Mouse (Mus musculus): Measurements from ENCODE around the gene Ccnd1. TPM values are rescaled to one million over a fixed set of nuclear protein-coding genes. Genes with fewer than 3 reads are reported as not detected.

Gene Ccnd1
- polyA plus RNA-seq (2015; fragmentation: Nextera tagmentation; extraction: Ambion mirVana) = 111 and 131 TPM in 2 replicates

DNA sequence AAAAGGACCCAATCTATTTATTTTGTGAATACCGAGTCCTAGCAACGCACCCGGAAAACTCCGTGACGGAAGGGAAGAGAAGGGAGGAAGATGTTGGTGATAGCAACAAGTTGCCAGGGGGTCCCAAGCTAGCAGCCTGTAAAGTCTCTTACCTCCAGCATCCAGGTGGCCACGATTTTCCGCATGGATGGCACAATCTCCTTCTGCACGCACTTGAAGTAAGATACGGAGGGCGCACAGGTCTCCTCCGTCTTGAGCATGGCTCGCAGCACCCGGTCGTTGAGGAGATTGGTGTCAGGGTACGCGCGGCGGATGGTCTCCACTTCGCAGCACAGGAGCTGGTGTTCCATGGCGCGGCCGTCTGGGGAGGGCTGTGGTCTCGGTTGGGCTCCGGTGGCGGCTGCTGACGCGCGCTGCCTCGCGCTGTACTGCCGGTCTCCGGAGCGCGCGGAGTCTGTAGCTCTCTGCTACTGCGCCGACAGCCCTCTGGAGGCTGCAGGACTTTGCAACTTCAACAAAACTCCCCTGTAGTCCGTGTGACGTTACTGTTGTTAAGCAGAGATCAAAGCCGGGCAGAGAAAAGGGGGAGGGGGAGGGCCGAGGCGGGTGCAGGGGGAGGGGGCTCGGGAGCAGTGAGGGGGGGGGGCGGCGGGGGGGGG lies at the start of gene Ccnd1:
Gene Ccnd1 (minus strand): TSS at position 582 of the 659 bp plus-strand sequence.
- Histone ChIP-seq H3K9me3 (replicated peaks) (no peaks in the 10 kb centered on the region), H3K27me3 (peaks cover 42% of the 10 kb centered on the region), H3K27ac (peak within 1 kb of the TSS; percentile 78), H3K4me2 (peak within 1 kb of the TSS; percentile 97), H3K4me3 (peak within 1 kb of the TSS; percentile 64), H3K36me3 (ENCODE audit: poor library complexity, severe bottlenecking) (peaks cover 25% of the 10 kb centered on the region), H3K9ac (peak within 1 kb of the TSS; percentile 84), H3K4me1 (peaks cover 78% of the 10 kb centered on the region)
- WGBS = 0% methylated on average over 37 of the region's 45 CpGs
- peak; percentile 50 for ATAC-seq

DNA sequence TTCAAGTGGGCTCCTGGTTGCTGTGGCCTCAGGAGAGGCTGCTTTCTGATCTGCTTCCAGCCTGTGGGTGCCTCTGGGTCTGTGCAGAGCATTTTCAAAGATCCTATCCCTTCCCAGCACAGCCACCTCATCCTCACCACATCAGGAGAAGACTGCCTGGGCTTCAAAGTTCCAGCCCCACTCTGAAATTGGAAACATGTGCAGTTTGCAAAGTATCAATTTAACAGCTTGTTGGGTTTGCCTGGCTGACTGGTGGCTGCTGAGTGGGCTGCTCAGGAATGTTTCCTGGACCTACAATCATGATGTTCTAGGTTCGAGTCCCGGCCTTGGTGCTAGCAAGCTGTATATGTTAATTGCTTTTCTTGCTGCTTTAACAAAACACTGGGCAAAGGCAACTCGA lies 49.1 kb upstream of the Ccnd1 start:
- no peak overlapping the region for H3K4me2 ChIP-seq
- H3K4me1 ChIP-seq = no peaks in the 10 kb centered on the region
- 69% methylated on average over 3 of the region's 3 CpGs for WGBS
- no peak overlapping the region for H3K9ac ChIP-seq
- no peak overlapping the region for H3K4me3 ChIP-seq
- H3K9me3 ChIP-seq (replicated peaks) = no peaks in the 10 kb centered on the region
- H3K27ac ChIP-seq = no peak overlapping the region
- no peaks in the 10 kb centered on the region for H3K36me3 ChIP-seq (ENCODE audit: poor library complexity, severe bottlenecking)
- no peaks in the 10 kb centered on the region for H3K27me3 ChIP-seq
- no peak for ATAC-seq

DNA sequence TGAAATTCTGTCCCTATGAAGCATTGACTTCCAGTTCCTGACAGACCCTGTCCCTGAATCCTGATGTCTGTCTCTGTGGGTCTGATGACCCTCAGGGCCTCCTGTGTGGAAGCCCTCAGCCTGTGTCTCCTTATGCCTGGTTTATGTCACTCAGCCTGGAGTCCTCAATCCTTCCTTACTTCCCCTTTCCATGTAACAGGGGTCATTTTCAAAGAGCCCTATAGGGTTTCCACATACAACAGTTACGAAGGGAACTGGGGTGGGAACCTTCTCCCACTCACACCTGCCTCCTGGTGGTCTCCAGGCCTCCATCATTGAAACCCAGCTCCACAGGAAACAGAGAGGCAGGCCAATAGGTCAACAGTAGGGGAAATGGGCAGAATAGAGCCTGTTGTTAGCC lies 45.4 kb upstream of the Ccnd1 start:
- Histone ChIP-seq H3K36me3 (ENCODE audit: poor library complexity, severe bottlenecking) (no peaks in the 10 kb centered on the region), H3K27ac (no peak overlapping the region), H3K9me3 (replicated peaks) (no peaks in the 10 kb centered on the region), H3K4me1 (no peaks in the 10 kb centered on the region), H3K4me2 (no peak overlapping the region), H3K27me3 (no peaks in the 10 kb centered on the region), H3K9ac (no peak overlapping the region), H3K4me3 (no peak overlapping the region)
- no peak for ATAC-seq
- WGBS = 63% methylated on average over 1 of the region's 1 CpGs

DNA sequence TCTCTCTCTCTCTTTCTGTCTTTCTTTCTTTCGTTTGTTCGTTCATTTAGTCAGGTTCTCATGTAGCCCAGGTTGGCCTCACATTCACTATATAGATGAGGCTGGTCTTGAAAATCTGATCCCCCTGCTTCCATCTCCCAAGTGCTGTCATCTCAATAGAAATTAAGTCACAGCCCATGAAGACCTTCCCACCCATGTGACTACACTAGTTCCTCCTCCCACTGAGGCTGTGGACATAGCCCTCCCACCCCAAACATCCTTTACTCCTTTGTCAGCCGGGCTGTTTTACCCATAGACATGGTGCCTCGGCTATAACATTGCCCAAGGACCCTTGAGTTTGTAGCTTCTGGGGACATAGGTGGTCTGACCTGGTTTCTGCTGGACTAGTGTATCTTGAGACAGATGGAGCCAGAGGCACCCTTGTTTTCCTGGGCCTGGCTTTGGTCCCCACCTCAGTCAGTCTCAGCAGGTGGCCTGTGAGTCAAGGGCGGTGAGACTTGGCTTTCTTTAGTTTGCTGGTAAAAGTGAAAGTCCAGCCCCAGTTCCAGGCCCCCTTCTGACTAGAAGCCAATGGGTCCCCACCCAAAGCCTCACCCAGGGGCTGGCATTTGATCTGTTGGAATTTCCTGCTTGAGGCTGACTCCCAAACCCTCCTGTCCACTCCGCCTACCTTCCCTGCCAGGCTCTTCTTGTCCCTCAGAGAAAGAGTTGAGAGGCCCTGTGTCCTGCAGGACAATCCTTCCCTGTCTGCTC lies 42.8 kb upstream of the Ccnd1 start:
- H3K9ac ChIP-seq = no peak overlapping the region
- no peaks in the 10 kb centered on the region for H3K27me3 ChIP-seq
- H3K36me3 ChIP-seq (ENCODE audit: poor library complexity, severe bottlenecking) = no peaks in the 10 kb centered on the region
- H3K27ac ChIP-seq = no peak overlapping the region
- H3K4me2 ChIP-seq = no peak overlapping the region
- ATAC-seq = no peak
- no peak overlapping the region for H3K4me3 ChIP-seq
- H3K9me3 ChIP-seq (replicated peaks) = no peaks in the 10 kb centered on the region
- H3K4me1 ChIP-seq = no peaks in the 10 kb centered on the region
- WGBS = 92% methylated on average over 6 of the region's 6 CpGs

DNA sequence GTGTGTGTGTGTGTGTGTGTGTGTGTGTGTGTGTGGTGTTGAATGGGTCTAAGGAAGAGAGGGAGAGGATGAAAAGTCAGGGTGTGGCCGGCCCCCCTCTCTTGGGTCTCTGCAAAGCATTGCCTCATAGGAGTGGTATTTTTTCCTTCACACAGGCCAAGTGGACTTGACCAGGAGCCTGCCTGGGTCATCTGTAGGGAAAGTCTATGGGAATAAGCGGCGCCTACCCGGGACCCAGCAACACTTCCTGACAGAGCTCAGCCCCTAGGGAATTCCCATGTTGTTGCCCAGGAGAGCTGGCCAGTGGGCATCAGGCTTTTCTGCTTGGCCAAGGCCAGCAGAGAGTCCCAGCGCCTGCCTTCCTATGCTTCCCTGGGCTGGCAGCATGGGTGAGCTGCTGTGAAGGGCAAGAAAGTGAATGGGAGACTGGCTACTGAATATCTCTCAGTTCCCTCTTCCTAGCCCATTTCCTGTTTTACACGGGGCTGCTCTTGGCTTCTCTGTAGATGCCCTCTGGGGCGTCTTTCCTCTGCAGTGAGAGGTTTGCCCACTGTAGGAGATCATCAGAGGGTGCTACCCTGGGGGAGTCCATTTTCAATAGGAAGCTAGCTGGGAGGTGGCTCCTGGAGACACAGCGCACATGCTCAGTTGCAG lies 41.8 kb upstream of the Ccnd1 start:
- Histone ChIP-seq H3K4me2 (no peak overlapping the region), H3K27me3 (no peaks in the 10 kb centered on the region), H3K36me3 (ENCODE audit: poor library complexity, severe bottlenecking) (no peaks in the 10 kb centered on the region), H3K27ac (no peak overlapping the region), H3K4me3 (no peak overlapping the region), H3K4me1 (no peaks in the 10 kb centered on the region), H3K9ac (no peak overlapping the region), H3K9me3 (replicated peaks) (no peaks in the 10 kb centered on the region)
- ATAC-seq = no peak
- 83% methylated on average over 8 of the region's 8 CpGs for WGBS

DNA sequence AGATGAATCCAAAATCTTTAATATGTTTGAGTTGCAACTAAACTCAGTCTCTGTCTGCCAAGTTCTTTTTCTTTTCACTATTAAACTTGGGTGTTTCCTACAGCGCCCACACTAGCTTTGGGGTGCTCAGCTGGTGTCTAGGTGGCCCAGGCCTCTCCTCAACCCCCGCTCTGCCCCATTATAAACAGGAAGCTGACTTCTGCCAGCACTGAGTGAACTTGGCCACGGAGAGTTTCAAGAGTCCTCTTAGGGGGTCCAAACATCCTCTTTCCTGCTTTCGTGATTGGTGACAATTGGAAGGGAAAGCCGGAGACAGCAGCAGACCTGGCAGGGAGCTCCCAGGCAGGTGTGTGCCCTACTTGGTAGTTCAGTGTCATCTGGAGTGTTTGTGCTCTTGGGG lies 40.1 kb upstream of the Ccnd1 start:
- H3K27me3 ChIP-seq = no peaks in the 10 kb centered on the region
- H3K9me3 ChIP-seq (replicated peaks) = no peaks in the 10 kb centered on the region
- 85% methylated on average over 5 of the region's 5 CpGs for WGBS
- H3K4me2 ChIP-seq = no peak overlapping the region
- no peaks in the 10 kb centered on the region for H3K4me1 ChIP-seq
- ATAC-seq = no peak
- no peak overlapping the region for H3K27ac ChIP-seq
- H3K9ac ChIP-seq = no peak overlapping the region
- no peaks in the 10 kb centered on the region for H3K36me3 ChIP-seq (ENCODE audit: poor library complexity, severe bottlenecking)
- no peak overlapping the region for H3K4me3 ChIP-seq

DNA sequence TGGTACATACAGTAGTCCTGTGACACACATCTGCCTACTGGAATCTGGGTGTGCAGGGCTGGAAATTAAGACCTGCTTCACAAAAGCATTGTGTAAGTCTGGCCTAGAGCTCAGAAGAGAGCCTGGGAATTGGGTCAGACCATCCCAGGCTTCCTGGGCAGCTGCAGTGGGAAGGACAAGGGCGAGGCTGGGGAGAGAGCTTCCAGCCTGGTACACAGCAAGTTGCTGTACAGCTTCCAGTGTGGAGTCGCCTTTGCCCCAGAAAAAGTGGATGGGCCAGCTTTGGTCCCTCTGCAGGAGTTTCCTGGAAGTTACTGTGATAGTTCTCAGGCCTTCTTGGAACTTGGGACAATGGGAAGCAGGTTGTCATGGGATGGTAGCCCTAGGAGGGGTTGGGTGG lies 37.4 kb upstream of the Ccnd1 start:
- Histone ChIP-seq H3K4me1 (no peaks in the 10 kb centered on the region), H3K4me3 (no peak overlapping the region), H3K27ac (no peak overlapping the region), H3K4me2 (no peak overlapping the region), H3K9me3 (replicated peaks) (no peaks in the 10 kb centered on the region), H3K9ac (no peak overlapping the region), H3K36me3 (ENCODE audit: poor library complexity, severe bottlenecking) (no peaks in the 10 kb centered on the region), H3K27me3 (no peaks in the 10 kb centered on the region)
- ATAC-seq = no peak
- 87% methylated on average over 2 of the region's 2 CpGs for WGBS

DNA sequence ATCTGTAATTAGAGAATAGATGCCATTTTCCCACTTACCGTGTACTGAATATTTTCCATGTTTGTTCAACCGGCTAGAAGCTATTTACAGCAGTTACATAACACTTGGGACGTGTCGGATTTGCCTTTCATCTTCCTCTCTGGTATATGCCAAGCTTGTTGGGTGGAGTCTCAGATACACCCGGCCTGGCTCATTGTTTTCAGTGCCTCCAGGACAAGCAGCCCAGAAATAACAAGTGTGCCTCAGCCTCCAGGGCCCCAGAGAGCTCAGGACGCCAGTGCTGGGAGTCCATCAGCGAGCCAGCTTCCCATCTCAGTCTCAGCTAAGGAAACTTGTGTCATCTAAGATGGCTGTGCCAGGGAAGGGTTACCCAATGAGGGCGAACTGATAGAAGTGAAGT lies 33.7 kb upstream of the Ccnd1 start:
- no peak for ATAC-seq
- Histone ChIP-seq H3K36me3 (ENCODE audit: poor library complexity, severe bottlenecking) (no peaks in the 10 kb centered on the region), H3K9ac (no peak overlapping the region), H3K27ac (no peak overlapping the region), H3K4me3 (no peak overlapping the region), H3K4me1 (no peaks in the 10 kb centered on the region), H3K27me3 (no peaks in the 10 kb centered on the region), H3K9me3 (replicated peaks) (no peaks in the 10 kb centered on the region), H3K4me2 (no peak overlapping the region)
- WGBS = 74% methylated on average over 8 of the region's 8 CpGs

DNA sequence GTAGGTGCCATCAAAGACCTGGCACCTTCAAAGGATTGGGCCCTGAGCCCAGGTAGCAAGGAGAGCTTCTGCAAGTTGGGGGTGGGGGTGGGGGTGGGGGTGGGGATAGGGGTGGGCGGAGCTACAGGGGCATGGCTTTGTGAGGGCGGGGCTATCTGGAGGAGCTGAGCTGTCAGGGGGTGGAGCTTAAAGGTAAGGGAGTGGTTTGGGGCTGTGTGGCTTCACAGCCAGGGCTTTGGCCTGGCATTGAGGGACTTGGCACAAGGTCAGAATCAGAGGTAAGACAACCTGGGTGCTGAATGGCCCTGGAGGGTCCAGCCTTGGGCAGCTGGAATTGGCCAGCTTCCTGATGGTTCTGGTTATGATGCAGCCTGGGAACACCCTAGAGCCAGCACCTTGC lies 32.0 kb upstream of the Ccnd1 start:
- no peaks in the 10 kb centered on the region for H3K36me3 ChIP-seq (ENCODE audit: poor library complexity, severe bottlenecking)
- 60% methylated on average over 2 of the region's 2 CpGs for WGBS
- no peak for ATAC-seq
- no peaks in the 10 kb centered on the region for H3K9me3 ChIP-seq (replicated peaks)
- no peaks in the 10 kb centered on the region for H3K4me1 ChIP-seq
- no peak overlapping the region for H3K4me2 ChIP-seq
- no peak overlapping the region for H3K9ac ChIP-seq
- H3K4me3 ChIP-seq = no peak overlapping the region
- H3K27me3 ChIP-seq = no peaks in the 10 kb centered on the region
- no peak overlapping the region for H3K27ac ChIP-seq

DNA sequence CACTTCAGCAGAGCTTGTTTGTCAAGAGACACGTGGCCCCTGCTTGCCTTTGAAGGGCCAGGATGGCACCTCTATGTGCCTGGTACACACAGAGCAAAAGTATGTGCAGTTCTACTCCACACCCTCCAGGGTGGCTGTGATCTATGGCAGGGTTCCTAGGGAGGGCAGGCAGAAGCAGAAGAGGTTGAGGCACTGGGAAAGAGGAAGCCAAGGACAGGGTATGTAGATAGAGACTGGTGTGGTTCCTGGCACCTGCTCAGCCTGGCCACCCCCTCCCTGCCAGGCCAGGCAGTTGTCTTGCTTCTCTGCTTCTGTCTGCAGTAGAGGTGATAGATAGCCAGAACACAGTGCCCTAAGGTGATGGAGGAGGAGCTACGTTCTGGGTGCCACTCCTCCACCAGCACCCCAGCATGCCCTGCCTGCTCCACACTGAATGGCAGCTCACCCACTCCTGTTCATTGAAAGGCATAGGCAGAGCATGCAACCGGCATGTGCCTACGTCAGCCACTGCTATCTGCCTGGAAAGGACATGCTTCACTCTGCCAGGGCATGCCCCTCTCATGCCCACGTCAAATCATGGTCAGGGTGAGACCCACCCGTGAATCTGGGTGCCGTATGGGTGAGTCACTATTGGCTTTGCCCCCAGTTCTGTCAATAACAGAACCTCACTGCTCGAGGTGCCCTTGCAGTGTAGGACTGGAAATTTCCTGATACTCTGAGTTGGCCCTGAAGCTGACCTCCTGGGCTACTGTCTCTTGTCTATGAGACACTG lies 31.5 kb upstream of the Ccnd1 start:
- WGBS = 74% methylated on average over 8 of the region's 8 CpGs
- Histone ChIP-seq H3K4me3 (no peak overlapping the region), H3K4me2 (no peak overlapping the region), H3K27ac (no peak overlapping the region), H3K36me3 (ENCODE audit: poor library complexity, severe bottlenecking) (no peaks in the 10 kb centered on the region), H3K9me3 (replicated peaks) (no peaks in the 10 kb centered on the region), H3K4me1 (no peaks in the 10 kb centered on the region), H3K27me3 (no peaks in the 10 kb centered on the region), H3K9ac (no peak overlapping the region)
- ATAC-seq = no peak

DNA sequence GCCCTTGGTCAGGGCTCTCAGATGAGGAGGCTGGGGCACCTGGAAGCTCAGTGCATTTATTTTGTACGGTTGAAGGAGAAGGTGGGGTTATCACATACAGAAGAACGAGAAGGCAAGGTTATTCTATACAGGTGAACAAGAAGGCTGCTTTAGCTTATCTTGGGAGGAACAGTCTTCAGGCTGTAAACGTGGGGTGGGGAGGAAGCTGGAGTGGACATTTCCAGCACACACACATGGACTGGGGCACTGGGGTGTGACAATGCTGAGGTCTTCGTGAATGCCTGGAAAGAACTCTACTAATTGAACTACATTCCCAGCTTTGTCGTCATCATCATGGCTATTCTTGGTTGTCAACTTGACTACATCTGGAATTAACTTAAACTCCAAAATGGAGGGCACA lies 26.2 kb upstream of the Ccnd1 start:
- Histone ChIP-seq H3K4me3 (no peak overlapping the region), H3K27ac (no peak overlapping the region), H3K27me3 (no peaks in the 10 kb centered on the region), H3K9ac (no peak overlapping the region), H3K4me2 (no peak overlapping the region), H3K36me3 (ENCODE audit: poor library complexity, severe bottlenecking) (no peaks in the 10 kb centered on the region), H3K9me3 (replicated peaks) (no peaks in the 10 kb centered on the region), H3K4me1 (no peaks in the 10 kb centered on the region)
- ATAC-seq = no peak
- WGBS = 78% methylated on average over 5 of the region's 5 CpGs

DNA sequence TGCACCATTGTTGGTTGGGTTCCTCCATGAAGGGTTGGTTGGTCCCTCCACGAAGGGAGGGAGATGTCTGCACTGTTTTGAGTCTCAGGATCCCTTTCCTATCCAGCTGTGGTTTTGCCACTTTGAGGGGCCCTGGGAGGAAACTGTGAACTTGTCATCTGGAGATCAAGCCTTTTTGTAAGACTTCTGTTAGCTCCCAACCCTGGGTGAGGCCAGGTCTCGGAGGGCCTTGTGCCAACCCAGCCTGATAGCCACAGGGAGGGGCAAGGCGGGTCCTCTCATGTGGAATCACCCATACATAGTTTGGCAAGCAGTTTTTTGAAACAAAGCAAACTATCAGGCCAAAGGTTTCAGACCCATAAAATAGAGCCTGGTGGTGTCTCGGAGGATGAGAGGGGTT lies 24.6 kb upstream of the Ccnd1 start:
- ATAC-seq = no peak
- H3K9ac ChIP-seq = no peak overlapping the region
- no peak overlapping the region for H3K27ac ChIP-seq
- no peaks in the 10 kb centered on the region for H3K9me3 ChIP-seq (replicated peaks)
- H3K4me3 ChIP-seq = no peak overlapping the region
- H3K4me1 ChIP-seq = no peaks in the 10 kb centered on the region
- WGBS = 88% methylated on average over 4 of the region's 4 CpGs
- no peaks in the 10 kb centered on the region for H3K27me3 ChIP-seq
- H3K36me3 ChIP-seq (ENCODE audit: poor library complexity, severe bottlenecking) = no peaks in the 10 kb centered on the region
- H3K4me2 ChIP-seq = no peak overlapping the region
